Mouse (Mus musculus) forebrain, embryonic 11.5 days (tissue): Measurements from ENCODE around the gene Tbl2. TPM values are rescaled to one million over a fixed set of nuclear protein-coding genes. Genes with fewer than 3 reads are reported as not detected.

ENCODE experiments used
- ATAC-seq: fragments of 200-750 bp; cut with Nextera tagmentation; replicated peaks from 2 replicates; pipeline ENCODE4 v1.8.0; 2017; ENCODE audit warnings: moderate TSS enrichment; ENCODE audit not compliant: low FRiP score
- DNase-seq: peaks from one replicate; pipeline ENCODE4 v3.0.0-alpha.2; 2017; ENCODE audit warnings: low spot score
- H3K27ac ChIP-seq: fragments of 300-500 bp; sonication (generic); 2 replicates; pipeline ENCODE4 v1.5.1; 2014; ENCODE audit warnings: low read depth, low read length
- H3K27me3 ChIP-seq: fragments of 300-500 bp; sonication (generic); 2 replicates; pipeline ENCODE4 v1.6.1; 2014; ENCODE audit warnings: mild to moderate bottlenecking, low read length, mixed read lengths; ENCODE audit not compliant: control insufficient read depth, insufficient read depth
- H3K36me3 ChIP-seq: fragments of 300-500 bp; sonication (generic); 2 replicates; pipeline ENCODE4 v1.6.1; 2014; ENCODE audit warnings: mild to moderate bottlenecking, low read length, moderate library complexity, mixed read lengths; ENCODE audit not compliant: control insufficient read depth, insufficient read depth
- H3K4me1 ChIP-seq: fragments of 300-500 bp; sonication (generic); replicated peaks from 2 replicates; pipeline ENCODE4 v1.6.1; 2014; ENCODE audit warnings: low read length, mixed read lengths; ENCODE audit not compliant: control insufficient read depth, insufficient read depth
- H3K4me2 ChIP-seq: fragments of 300-500 bp; sonication (generic); 2 replicates; pipeline ENCODE4 v1.6.1; 2014; ENCODE audit warnings: low read depth, mild to moderate bottlenecking, low read length, moderate library complexity, mixed read lengths; ENCODE audit not compliant: severe bottlenecking
- H3K4me3 ChIP-seq: fragments of 300-500 bp; sonication (generic); 2 replicates; pipeline ENCODE4 v1.5.1; 2014; ENCODE audit warnings: low read depth, low read length
- H3K9ac ChIP-seq: fragments of 300-500 bp; sonication (generic); 2 replicates; pipeline ENCODE4 v1.6.1; 2014; ENCODE audit warnings: low read length
- H3K9me3 ChIP-seq: fragments of 300-500 bp; sonication (generic); 2 replicates; pipeline ENCODE4 v1.6.1; 2016; ENCODE audit warnings: low read length, mixed read lengths; ENCODE audit not compliant: control insufficient read depth
- WGBS: fragments of 180-500 bp; shearing (Covaris S2); extraction: QIAGEN DNeasy Blood & Tissue Kit; methylation state at CpG from one replicate; pipeline ENCODE4 v1.1.7; 2014; 5-methylcytosine and 5-hydroxymethylcytosine counted together
- polyA plus RNA-seq: library from polyadenylated mRNA; unstranded; fragments of >200 nt; fragmentation: Nextera tagmentation; extraction: Ambion mirVana; gene quantifications from 2 replicates; pipeline ENCODE4 v1.2.1, GENCODE M21; 2014

The Tbl2 gene
- polyA plus RNA-seq, 1 experiment from 2014 or later, result 25.8 TPM

- no peaks in the 10 kb centered on the region for H3K36me3 ChIP-seq
- 85% methylated on average over 12 of the region's 12 CpGs for WGBS
- DNase-seq, result no peak
- no peaks in the 10 kb centered on the region for H3K4me1 ChIP-seq
- H3K27ac ChIP-seq, result no peak overlapping the region
- H3K4me3 ChIP-seq, result no peak overlapping the region
- no peak overlapping the region for H3K4me2 ChIP-seq
- peaks cover 5% of the 10 kb centered on the region for H3K27me3 ChIP-seq
- H3K9me3 ChIP-seq, result no peaks in the 10 kb centered on the region
- no peak overlapping the region for H3K9ac ChIP-seq
- ATAC-seq, result no peak
These were observed 35.7 kb upstream of the Tbl2 start for GRCm38 (mm10) chr5:135113782-135114181.

DNA sequence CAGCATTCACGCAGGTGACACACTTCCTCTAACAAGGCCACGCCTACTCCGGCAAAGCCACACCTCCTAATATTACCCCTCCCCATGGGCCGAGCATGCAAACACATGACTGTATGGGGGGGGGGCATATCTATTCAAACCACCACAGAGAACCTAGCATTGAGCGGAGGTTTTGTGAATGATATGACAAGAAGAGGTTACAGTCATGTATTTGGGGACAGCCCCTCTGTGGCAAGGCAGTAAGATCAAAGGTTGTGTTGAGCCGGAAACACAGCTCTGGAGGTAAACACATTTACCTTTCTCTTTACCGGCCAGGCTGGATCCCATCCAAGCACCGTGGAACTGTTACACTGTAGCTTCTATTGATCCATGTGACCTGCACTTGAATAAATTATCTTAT is 34.2 kb upstream of the Tbl2 start:
- Histone ChIP-seq H3K4me3 (no peak overlapping the region), H3K36me3 (no peaks in the 10 kb centered on the region), H3K4me2 (no peak overlapping the region), H3K4me1 (no peaks in the 10 kb centered on the region), H3K27ac (no peak overlapping the region), H3K9me3 (no peaks in the 10 kb centered on the region), H3K9ac (no peak overlapping the region), H3K27me3 (no peaks in the 10 kb centered on the region)
- no peak for DNase-seq
- 86% methylated on average over 8 of the region's 8 CpGs for WGBS
- ATAC-seq, result no peak

DNA sequence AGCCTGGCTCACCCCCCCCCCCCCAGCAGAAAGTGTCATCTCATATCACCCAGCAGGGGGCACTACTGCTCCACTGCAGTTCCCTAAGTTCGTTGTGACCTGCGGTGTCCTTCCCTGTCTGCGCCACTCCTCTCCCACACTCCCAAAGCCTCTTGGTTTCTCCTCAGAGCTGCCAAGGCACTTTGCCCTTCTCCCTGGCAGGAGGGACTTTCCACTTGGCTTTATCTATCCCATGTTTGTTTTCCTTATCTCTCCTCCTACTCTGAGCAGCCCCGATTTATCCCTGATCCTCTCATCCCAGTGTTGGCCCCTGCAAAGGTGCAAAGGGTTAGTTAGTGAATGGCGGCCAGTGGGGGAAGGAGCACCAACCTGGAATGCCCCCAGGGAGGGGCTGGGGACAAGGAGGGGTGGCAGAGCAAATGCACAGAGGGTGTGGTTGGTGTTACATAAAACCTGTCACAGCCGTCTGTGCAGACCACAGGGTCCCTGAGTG is 30.8 kb upstream of the Tbl2 start:
- Histone ChIP-seq H3K27ac (no peak overlapping the region), H3K27me3 (no peaks in the 10 kb centered on the region; the same call in 1 of the 2 replicates), H3K36me3 (no peaks in the 10 kb centered on the region), H3K4me2 (no peak overlapping the region), H3K4me3 (no peak overlapping the region), H3K9me3 (no peaks in the 10 kb centered on the region), H3K9ac (no peak overlapping the region), H3K4me1 (no peaks in the 10 kb centered on the region)
- 31% methylated on average over 6 of the region's 6 CpGs for WGBS
- no peak for ATAC-seq
- peak; percentile 75 for DNase-seq

DNA sequence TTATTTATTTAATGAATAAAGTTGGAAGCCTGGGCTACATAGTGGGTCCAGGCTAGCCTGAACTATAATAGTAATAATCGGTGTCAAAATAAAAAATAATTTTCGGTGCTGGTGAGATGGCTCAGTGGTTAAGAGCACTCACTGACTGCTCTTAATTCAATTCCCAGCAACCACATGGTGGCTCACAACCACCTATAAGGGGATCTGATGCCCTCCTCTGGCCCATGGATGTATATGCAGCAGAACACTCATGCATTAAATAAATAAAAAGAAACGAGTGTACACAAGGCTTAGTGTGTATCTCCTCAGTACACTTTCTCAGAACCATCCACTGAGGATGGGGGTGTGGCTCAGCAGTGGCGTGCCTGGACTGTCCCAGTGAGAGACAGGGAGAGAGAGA is 28.7 kb upstream of the Tbl2 start:
- H3K36me3 ChIP-seq, result no peaks in the 10 kb centered on the region
- no peak overlapping the region for H3K4me3 ChIP-seq
- ATAC-seq, result no peak
- no peak overlapping the region for H3K4me2 ChIP-seq
- WGBS, result 71% methylated on average over 4 of the region's 4 CpGs
- H3K27ac ChIP-seq, result no peak overlapping the region
- no peaks in the 10 kb centered on the region for H3K9me3 ChIP-seq
- no peak overlapping the region for H3K9ac ChIP-seq
- H3K4me1 ChIP-seq, result no peaks in the 10 kb centered on the region
- no peak for DNase-seq
- no peaks in the 10 kb centered on the region; the same call in 1 of the 2 replicates for H3K27me3 ChIP-seq

DNA sequence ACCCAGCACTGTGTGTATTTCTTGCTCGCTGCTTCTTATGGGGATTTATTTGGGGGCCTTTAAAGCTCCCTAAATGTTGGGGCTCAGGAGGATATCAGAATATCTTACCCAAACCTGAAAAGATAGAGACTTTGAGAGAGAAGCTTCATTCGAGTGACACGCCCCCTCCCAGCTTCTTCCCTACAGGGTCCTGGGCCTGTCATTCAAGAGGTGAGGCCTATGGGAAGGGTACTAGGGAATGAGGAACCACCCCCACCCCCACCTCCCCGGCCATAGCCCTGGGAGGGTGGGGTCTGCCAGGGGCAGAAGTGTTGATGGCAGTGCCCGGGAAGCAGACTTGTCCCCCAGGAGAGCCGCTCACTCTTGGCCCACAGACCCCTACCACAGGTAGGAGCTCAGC is 23.3 kb upstream of the Tbl2 start:
- Histone ChIP-seq H3K4me2 (no peak overlapping the region), H3K27me3 (no peaks in the 10 kb centered on the region; the same call in 1 of the 2 replicates), H3K4me1 (no peaks in the 10 kb centered on the region), H3K9ac (no peak overlapping the region), H3K27ac (no peak overlapping the region), H3K36me3 (no peaks in the 10 kb centered on the region), H3K4me3 (no peak overlapping the region), H3K9me3 (no peaks in the 10 kb centered on the region)
- DNase-seq (no peak), ATAC-seq (no peak)
- 52% methylated on average over 6 of the region's 6 CpGs for WGBS

- DNase-seq, result no peak
- H3K9ac ChIP-seq, result no peak overlapping the region
- H3K27ac ChIP-seq, result no peak overlapping the region
- no peak for ATAC-seq
- H3K4me1 ChIP-seq, result no peaks in the 10 kb centered on the region
- 82% methylated on average over 6 of the region's 6 CpGs for WGBS
- no peak overlapping the region for H3K4me2 ChIP-seq
- no peaks in the 10 kb centered on the region for H3K9me3 ChIP-seq
- H3K27me3 ChIP-seq, result peaks cover 4% of the 10 kb centered on the region
- H3K4me3 ChIP-seq, result no peak overlapping the region
- H3K36me3 ChIP-seq, result no peaks in the 10 kb centered on the region
These were observed 21.8 kb upstream of the Tbl2 start for GRCm38 (mm10) chr5:135127669-135128068.

- H3K27ac ChIP-seq, result no peak overlapping the region
- 0 out of 2 replicates have a peak, but pooled peaks cover 3% of the 10 kb centered on the region for H3K4me1 ChIP-seq
- 85% methylated on average over 4 of the region's 4 CpGs for WGBS
- H3K27me3 ChIP-seq, result peaks cover 24% of the 10 kb centered on the region
- DNase-seq (no peak), ATAC-seq (no peak)
- no peak overlapping the region for H3K4me3 ChIP-seq
- H3K9ac ChIP-seq, result no peak overlapping the region
- H3K9me3 ChIP-seq, result no peaks in the 10 kb centered on the region
- H3K4me2 ChIP-seq, result no peak overlapping the region
- H3K36me3 ChIP-seq, result no peaks in the 10 kb centered on the region
These were observed 19.7 kb upstream of the Tbl2 start for GRCm38 (mm10) chr5:135129747-135130146.

- H3K36me3 ChIP-seq, result no peaks in the 10 kb centered on the region
- H3K27ac ChIP-seq, result no peak overlapping the region
- peak overlapping the region; percentile 26 for H3K4me2 ChIP-seq
- peaks cover 26% of the 10 kb centered on the region for H3K27me3 ChIP-seq
- ATAC-seq (no peak), DNase-seq (peak; percentile 53)
- H3K4me1 ChIP-seq, result 0 out of 2 replicates have a peak, but pooled peaks cover 3% of the 10 kb centered on the region
- no peak overlapping the region for H3K4me3 ChIP-seq
- no peak overlapping the region for H3K9ac ChIP-seq
- H3K9me3 ChIP-seq, result no peaks in the 10 kb centered on the region
- WGBS, result 6% methylated on average over 26 of the region's 26 CpGs
These were observed 15.6 kb upstream of the Tbl2 start for GRCm38 (mm10) chr5:135133736-135134405.

- Histone ChIP-seq H3K27me3 (peaks cover 26% of the 10 kb centered on the region), H3K9me3 (no peaks in the 10 kb centered on the region), H3K27ac (no peak overlapping the region), H3K4me3 (0 out of 2 replicates have a peak overlapping the region, but pooled peaks have one; percentile 4), H3K9ac (no peak overlapping the region), H3K4me1 (0 out of 2 replicates have a peak, but pooled peaks cover 3% of the 10 kb centered on the region), H3K36me3 (no peaks in the 10 kb centered on the region), H3K4me2 (peak overlapping the region; percentile 26; the same call in 1 of the 2 replicates)
- ATAC-seq (no peak), DNase-seq (peak; percentile 75)
- 2% methylated on average over 8 of the region's 8 CpGs for WGBS
These were observed 14.9 kb upstream of the Tbl2 start for GRCm38 (mm10) chr5:135134534-135134933.
